Mouse (Mus musculus) lung, postnatal 25 days (tissue): ENCODE measurements around the gene Crkl.
A peak's percentile ranks its signal among the peaks of the same experiment; 100 is the strongest.

ENCODE experiments used
- DNase-seq: peaks from one replicate; pipeline ENCODE4 v3.0.0; 2022; ENCODE audit warnings: low spot score

Crkl gene

DNA sequence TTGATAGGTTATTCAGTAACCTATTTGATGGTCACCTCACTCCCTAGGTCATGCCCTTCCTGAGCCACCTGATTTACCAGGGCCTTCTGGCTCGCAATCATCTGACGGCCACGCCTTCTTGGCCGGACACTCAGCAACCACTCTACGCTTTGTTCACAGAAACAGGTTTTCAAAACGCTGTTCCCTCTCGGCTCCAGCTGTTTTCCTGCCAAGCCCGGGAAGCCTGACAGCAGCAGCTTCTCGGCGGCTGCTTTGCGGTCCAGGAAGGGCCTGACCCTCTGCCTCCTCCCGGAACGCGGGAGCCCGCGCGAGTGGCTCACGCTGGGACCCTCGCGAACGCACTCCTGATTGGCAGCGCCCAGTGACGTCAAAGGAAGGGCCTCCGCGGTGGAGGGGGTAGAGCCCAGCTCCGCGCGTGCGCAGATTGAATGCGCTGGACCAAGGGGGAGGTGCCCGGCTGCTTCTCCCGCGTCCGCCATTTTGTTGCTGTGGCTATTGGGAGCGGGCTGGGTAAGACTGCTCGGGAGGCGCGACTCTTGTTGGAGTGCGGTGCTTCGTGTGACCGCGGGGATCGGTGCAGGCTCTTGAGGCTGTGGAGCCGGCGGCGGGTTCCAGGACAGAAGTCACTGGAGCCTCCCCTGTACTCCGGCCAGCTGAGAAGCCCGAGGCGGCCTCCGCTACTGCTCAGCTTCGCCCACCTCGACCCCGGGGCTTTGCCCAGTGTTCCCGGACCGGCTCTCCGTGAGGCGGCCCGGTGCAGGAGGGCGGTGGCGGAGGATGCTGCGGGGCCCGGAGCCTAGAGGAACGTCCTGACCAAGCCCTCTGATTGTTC is at the start of gene Crkl:
TSS of gene Crkl (plus strand) at position 447 of the 832 bp plus-strand sequence.
- DNase-seq = peak; percentile 98

DNA sequence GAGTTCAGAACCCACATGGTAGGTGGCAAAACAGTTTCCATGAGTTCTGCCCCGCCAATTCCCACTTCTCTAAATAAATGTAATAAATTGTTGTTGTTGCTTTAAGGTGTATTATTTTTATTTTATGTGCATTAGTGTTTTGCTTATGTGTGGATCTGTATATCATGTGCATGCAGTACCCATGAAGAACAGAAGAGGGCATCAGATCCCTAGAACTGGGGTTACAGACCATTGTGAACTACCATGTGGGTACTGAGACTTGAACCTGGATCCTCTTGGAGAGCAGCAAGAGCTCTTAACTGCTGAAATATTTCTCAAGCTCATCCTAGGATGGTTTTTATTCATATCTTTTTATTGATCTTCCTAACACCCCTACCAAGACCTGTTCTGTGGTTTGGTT is 48.9 kb upstream of the Crkl start:
- peak; percentile 56 for DNase-seq

DNA sequence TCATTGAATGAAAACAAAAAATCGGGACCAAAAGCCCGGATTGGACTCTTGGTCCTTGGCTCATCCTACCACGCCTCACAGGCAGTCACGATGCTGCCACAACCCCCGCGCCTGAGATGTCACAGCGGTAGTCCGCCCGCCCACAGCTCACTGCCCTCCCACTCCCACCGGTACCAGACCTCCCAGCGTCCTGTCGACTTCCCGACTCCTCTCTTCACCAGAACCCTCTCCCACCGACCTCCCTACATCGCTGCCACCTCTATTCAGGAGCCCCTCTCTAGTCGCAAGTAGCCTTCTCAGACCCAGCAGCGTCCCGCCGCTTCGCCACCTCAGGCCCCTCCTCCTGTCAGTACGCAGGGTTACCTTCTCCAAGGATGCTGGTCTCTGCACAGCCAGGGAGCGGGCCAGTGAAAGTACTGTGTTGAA is 46.5 kb upstream of the Crkl start:
- DNase-seq = peak; percentile 44

DNA sequence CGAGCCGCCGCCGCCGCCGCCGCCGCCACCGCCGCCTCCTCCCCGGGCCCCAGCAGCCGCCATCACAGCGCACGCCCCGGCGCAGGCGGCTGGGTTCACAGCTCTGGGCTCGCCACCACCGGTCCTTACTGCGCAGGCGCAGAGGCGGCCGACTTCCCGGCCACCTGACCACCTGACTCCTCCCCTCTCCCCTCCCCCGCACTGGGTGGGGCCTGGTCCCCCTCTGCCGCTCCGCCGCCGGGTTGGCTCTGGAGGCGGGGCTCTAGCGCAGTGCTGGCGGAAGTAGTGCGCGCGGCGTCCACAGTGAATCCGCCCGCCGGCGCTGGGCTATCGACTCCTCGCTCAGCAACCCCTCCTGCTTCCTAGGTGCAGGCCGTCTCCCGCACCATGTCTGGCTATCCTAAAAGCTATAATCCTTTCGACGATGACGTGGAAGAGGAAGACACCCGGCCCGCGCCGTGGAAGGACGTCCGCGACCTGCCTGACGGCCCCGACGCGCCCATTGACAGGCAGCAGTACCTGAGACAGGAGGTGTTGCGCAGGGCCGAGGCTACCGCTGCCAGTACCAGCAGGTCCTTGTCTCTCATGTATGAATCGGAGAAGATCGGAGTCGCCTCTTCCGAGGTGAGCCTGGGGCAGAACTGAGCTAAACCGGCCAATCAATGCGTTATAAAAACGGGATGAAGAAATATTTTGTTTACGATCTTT is 45.9 kb upstream of the Crkl start, which contains the start of the genes Snap29 and Pi4ka:
TSS of gene Snap29 (plus strand) at position 251 of the 708 bp plus-strand sequence.
TSS of gene Pi4ka (minus strand) at position 579 of the 708 bp plus-strand sequence.
- peak; percentile 100 for DNase-seq

DNA sequence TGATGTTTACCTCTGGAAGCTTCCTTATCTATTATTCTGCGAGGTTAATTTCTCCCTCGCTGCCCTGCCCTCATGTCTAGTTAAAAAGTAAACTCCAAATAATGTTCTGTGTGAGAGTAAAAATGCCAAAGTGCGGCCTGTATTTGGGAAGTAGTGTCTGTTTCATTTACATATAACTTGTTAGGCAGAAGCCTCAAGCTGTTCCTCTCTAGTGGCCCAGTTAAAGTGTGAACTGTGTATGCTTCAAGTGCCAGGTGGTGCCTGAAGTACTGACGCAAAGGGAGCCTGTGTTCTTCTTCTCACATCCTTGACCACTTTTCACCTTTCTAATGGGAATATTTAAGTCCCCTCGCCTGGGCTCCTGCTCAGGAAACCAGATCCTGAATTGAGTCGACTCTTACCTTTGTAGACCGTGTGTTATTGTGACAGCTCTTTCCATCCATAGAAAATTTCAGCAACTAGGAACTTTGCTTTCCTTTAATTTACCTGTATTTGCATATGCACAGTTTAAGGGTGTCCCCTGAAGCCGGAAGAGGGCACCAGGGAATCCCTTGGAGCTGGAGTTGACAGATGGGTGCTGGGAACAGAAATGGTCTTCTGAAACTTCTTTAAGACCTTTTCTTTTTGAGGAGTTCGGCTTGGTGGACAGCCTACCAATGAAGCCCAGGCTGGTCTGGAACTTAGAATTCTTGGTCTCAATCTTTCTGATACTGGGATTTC is 45.1 kb upstream of the Crkl start:
- DNase-seq = peak; percentile 16

DNA sequence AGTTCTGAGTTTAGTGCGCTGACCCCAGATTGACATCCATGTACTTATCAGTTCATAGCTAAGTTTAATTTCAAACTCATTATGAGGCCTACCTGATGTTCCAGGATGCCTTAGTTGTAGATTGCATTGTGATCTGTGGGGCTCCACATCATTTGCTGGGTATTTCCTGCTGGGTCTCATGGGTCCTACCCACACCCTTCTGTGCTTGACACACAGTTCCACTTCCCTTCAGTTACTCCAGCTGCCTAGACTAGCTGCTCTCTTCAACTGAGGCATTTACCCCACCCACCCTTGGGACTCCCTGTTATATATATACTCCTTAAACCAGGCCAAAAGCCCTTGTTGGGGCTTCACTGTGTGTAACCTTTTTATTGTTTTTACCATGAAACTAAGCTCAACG is 42.7 kb upstream of the Crkl start:
- peak; percentile 25 for DNase-seq

DNA sequence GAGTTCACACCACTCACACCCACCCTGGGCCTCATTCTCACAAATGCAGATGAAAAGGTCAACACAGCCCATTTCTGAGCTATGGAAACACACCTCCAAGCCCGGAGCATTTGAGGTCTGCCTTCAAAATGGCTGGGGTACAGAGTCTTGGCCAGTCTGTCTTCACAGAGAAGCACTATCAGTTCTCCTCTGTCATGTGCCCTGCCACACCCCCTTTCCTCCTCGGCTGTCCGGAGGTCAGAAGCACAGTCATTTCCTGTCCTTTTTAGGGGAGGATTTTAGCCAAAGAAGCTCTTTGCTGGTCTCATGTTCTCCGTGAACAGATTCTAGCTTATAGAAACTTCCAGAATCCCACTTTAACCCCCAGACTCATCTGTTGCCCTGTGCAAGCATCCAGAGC is 41.6 kb upstream of the Crkl start:
- DNase-seq = peak; percentile 7

DNA sequence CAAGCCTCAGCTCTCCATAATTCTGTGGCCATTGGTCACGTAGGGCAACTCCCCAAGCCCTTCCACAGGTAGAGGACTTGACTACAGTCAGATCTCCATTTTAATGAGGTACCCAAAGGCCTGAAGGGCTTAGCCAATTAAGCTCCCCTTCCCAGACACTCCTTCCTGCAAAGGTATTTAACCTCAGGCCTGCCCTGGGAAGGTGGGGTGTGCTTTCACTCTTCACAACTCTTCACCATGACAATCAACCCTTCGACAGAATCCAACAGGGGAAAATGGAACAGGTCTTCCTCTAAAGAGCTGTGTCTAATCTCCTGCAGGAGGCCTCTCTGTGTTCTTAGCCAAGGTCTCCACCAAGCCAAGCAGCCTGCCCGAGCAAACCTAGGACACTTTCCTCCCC is 28.8 kb upstream of the Crkl start:
- no peak for DNase-seq

DNA sequence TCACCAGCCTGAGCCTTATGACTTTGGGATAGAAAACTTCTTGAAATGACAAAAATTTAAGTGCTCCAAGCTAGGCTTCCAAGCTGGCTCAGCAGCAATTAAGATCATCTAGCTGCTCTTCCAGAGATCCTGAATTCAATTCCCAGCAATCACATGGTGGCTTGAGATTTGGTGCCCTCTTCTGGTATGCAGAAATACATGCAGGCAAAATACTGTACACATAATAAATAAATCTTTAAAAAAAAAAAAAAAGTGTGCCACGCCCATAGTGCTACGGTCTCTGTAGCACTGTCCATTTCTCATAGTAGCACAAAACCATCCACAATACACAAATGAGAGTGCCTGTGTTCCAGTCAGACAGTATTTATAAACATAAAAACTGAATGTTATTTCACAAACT is 19.2 kb upstream of the Crkl start:
- peak; percentile 26 for DNase-seq

DNA sequence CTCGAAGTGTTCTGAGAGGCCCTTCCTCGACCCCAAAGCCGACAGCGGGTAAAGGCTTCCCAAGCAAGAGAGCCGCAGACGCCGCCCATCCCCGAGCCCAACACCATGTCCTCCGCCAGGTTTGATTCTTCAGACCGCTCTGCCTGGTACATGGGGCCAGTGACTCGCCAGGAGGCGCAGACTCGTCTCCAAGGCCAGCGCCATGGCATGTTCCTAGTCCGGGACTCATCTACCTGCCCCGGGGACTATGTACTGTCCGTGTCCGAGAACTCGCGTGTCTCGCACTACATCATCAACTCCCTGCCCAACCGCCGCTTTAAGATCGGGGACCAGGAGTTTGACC is 557 bp downstream of the Crkl start:
- peak; percentile 16 for DNase-seq

DNA sequence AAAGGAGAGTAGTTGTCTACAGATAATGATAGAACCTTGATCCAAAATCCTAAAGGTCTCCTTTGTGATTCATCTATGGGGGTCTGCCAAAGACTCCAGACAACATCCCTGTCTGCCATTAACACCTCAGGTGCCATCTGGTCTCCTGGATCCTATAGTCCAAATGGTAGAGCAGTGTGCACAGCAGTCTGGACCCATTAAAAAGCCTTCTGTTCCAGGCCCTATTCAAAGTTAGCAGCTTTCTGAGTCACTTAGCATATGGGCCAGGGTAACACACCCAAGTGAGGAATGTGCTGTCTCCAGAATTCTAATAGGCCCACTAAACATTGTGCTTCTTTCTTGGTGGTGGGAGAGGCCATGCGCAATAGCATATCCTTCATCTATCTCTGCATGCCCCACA is 5.1 kb downstream of the Crkl start:
- DNase-seq = no peak

DNA sequence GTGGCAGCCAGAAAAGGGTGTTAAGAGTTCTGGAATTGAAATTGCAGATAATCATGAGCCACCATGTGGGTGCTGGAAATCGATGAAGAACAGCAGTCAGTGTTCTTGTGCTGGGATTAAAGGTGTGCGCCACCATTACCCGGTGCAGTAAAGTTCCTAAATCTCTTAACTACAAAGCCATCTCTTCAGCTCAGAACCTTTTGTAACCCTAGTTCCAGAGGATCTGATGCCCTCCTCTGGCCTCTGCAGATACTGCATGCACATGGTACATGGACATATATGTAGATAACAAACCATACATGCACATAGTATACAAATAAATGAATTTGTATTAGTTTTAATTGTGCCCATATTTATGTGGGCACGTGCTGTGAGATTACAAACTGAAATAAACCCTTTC is 8.5 kb downstream of the Crkl start:
- peak; percentile 16 for DNase-seq

DNA sequence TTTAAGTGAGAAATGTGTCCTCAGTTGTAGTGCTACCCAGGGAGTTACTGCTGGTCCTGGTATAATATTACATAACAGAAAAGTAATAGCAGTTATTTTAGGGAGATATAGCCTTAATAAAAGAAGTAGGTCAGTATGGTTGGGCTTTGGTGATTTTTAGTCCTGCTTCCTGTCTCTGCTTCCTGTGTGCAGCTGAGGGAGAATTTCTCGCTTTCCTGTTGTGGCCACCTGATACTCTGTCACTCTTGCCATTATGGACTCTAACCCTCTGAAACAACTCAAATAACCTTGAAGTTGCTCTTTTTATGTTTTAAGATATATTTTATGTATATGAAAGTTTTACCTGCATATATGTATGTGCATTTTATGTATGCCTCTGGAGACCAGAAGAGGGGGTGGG is 9.8 kb downstream of the Crkl start:
- DNase-seq = no peak

DNA sequence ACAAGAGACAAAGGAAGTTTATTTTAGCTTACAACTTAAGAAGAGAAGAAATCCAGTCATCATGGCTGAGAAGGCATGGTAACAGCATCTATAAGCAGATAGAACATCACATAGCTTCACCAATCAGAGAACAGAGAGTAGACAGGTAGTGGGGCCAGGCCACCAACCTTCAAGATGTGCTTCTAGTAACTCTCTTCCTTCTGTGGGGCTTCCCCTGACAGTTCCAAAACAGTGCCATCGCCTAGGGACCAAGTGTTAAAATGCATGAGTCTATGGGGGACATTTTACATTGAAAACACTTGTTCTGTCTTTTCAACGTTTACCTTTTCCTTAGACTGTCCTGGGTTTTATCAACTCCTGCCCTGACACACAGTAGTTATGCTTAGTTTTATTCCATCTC is 11.4 kb downstream of the Crkl start:
- DNase-seq = no peak

DNA sequence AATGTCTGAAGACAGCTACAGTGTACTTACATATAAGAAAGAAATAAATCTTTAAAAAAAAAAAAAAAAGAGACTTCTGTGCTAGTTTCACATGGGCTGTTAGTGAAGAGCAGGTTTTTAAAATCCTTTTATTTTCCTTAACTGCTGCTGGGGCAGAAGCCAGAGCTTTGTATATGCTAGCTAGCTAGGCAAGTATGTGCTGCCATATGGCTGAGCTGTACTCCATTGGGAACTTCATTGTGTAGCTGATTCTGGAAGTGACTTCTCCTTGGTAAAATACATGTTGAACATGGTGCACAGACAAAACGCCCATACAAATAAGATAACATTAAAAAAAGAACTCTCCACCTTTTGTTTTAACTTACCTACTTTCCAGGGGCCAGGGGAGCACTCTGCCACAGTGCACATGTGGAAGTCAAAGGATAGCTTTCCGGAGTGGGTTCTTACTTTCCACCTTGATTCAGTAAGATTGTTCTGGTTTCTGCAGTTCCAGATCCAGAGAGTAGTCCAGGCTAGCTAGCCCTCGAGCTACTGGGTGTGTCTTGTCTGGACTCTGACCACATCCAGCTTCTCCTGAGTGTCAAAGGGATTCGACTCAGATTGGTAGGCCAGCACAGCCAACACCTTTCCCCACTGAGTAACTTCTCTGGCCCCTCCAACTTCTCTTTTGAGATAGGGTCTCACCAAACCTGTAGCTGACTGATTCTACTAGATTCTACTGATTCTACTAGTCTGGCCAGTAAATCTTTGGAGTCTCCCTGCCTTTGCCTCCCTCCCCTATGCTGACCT is 15.3 kb downstream of the Crkl start:
- DNase-seq = no peak

DNA sequence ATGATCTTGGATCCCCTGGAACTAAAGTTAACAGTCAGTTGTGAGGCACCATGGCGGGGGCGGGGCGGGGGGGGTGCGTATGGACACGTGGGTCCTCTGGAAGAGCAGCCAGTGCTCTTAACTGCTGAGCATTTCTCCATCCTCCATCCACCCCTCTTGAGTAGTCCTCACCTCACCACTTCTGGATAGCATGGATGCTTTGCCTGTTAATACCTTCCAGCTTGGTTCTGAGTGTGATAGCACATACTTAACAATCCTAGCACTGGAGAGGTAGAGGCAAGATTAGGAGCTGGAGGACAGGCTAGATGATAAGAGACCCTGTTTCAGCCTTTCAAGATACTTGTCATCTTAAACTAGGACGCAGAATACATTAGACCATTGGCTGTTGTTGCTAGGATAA is 20.7 kb downstream of the Crkl start:
- DNase-seq = peak; percentile 57

DNA sequence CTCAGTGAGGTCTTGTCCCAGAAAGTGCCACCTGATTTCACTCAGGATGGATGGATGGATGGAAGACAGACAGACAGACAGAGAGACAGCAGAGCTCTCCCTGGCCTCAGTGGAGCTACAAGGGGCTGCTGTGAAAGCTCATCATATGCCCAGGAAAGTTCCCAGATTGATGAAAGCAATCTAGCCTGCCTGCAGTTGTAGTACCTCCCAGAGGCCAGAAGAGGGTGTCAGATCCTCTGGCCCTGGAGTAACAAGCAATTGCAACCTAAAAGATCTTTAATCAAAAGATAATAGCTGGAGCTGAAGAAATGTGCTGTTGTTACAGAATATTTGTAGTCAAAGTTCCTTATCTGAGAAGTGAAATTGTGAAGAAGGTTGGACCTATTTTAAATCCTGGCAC is 22.3 kb downstream of the Crkl start:
- peak; percentile 37 for DNase-seq

DNA sequence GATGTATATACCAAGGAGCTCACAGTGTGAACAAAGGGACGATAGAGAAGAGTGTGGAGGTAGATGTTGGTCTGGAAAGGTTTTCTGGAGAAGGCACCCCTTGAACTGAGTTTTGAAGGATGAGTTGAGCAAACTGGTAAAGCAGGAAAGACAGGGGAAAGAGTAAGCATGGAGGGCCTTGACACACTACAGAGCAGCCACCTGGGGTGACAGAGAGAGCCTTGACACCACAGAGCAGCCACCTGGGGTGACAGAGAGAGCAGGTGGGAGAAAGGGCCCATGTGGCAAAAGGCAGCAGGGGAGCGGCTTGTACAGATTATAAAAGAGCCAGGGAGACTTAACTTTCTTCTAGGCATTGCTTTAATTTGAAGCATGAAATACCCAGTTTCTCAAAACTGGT is 23.0 kb downstream of the Crkl start:
- no peak for DNase-seq

DNA sequence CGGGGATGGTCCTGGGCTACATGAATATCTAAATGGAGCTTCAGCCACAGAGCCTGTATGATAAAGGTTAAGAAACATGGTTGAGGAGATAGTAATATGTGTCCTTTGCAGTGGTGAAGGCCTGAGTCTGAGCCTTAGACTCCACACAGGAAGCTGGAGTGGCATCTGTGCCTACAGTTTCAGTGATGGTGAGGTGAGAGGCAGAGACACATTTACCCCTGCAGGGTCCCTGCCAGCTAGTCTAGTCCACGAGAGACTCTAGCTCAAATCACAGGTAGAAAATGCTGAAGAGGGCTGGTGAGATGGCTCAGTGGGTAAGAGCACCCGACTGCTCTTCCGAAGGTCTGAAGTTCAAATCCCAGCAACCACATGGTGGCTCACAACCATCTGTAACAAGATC is 23.5 kb downstream of the Crkl start:
- DNase-seq = no peak

DNA sequence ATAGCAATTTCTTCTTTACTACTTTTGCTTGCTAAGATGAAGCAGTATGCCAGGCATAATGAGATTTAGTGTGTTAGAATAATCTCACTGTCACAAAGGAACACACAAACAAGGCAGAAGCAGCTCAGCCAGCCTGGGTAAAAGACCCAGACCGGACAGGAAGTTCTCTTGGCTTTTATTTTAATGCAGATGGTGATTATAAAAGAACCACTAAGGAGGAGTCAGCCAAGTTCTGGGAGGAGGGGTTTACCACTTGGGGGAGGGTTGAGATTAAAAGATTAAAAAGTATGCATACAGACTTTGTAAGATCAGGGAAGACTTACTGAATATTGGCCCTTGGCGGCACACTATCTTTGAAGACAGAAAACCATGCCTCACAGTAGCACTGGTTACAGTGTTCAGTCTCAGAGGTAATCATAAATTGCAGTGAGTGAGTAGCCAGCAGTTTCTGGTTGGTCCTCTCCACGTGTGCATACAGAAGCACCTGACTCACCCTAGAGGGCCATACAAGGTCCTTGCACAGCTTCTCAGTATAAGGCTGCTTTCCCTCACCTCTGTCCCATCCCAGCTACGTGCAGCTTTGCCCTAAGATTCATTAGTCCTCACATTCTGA is 26.6 kb downstream of the Crkl start:
- no peak for DNase-seq

DNA sequence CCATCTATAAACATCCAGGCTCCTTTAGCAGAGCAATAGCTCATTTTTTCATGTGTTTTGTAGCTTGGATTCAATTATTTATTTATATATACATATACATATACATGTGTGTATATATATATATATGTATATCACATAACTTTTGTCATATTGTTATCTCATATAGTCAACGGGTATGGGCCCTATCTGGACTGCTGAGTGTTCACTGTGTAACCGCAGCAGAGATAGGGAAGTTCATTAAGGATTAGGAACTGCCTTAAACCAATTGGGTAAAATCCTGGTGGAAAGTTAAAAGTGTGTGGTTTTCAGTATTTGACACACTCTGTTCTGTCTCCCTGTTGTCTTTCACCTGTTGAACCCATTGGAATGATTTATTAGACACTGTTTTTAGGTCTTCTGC is 29.7 kb downstream of the Crkl start:
- no peak for DNase-seq

DNA sequence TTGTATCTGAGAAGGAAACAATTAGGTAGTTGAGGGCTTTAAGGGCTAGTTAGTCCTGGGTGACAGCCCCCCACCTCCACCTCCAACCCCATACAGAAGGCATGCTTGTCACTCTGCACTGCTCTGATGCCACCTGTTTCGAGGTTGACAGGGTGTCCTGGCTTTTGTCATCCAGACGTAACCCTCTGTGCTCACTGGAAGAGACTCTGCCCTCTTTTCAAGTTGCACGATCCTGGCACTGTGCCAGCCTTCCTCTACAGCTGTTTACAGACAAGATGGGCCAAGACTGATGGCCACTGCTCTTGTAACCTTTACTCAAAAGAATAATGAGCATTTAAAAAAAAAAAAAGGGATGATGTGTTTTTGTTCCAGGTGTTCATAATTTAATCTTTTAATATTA is 34.7 kb downstream of the Crkl start:
- DNase-seq = peak; percentile 21
